Mouse (Mus musculus): ENCODE data around the gene Gm12253.

DNA sequence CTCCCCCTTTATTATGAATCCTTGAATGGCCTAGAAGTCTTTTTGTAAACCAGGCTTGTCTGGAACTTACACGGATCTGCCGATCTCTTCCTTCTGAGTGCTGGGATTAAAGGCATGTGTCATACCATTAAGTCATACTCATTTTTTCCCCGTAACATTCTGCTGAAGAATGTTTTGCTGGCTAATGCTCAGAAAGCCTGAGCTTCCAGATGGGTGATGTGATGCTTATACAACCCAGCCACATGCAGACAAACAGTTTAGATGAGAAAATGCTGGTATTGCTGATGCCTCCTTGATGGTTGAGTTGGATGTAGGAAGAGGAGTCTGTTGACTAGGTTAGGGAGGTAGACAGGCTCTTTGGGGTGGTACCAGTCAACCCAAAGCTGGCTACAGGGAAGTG is 14.0 kb upstream of the Gm12253 start:
- TF ChIP-seq CTCF (conservative IDR thresholded peaks at IDR 0.05; ENCODE audit: low read length) (no peak), POU5F1 (IDR thresholded peaks at IDR 0.05; ENCODE audit: borderline replicate concordance, low read length) (no peak)

Data from E14TG2a.4 (cell line).